Mouse (Mus musculus) NIH3T3 (cell line): ENCODE data around the gene Gpr33.

Source experiments
- DNase-seq: peaks from one replicate; pipeline ENCODE4 v3.0.0-alpha.2; 2012; ENCODE audit warnings: low read depth

Gene Gpr33

DNA sequence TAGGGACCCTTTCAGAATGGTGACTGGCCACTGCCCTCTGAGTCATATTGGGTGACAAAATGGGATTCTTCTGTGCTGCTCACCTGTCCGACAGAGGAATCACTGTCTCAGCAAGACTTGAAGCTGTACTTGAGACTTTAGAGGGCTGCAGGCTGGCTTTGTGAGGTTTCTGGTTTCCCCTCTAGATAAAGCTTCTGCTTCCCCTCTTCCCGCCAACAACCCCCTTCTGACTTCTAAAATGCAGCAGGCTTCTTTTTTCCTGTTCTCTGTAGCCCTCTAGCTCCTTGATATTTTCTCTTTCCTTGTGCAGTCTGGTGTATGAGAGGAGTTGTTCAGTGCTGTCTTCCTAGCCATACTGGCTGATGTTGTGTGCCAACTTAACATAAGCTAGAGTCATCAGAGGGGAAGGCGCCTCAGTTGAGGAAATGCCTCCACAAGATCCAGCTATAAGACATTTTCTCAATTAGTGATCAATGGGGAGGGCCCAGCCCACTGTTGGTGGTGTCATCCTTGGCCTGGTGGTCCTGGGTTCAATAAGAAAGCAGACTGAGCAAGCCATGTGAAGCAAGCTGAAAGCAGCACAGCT lies 42.6 kb downstream of the Gpr33 start:
- DNase-seq: no peak

GRCm38 (mm10) chr12:51983625-51984024 lies 44.2 kb downstream of the Gpr33 start:
- no peak for DNase-seq

DNA sequence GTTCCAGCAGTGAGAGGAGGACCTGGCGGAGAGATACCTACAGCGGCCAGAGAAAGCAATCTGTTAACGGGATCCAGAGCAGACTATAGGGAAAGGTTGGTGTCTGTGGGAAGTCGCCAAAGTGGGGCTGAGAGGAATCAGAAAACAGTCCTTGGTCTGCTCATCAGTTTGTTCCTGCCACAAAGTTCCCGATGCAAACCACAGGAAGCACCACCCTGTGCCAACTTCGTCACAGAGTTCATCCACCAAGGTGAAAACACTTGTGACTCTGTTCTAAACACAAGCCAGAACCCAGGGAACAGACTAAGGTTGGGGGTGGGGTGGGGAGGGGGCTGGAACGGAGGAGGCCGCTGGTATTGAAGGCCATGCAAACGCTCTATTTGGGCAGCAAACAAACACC lies 51.3 kb downstream of the Gpr33 start:
- no peak for DNase-seq

DNA sequence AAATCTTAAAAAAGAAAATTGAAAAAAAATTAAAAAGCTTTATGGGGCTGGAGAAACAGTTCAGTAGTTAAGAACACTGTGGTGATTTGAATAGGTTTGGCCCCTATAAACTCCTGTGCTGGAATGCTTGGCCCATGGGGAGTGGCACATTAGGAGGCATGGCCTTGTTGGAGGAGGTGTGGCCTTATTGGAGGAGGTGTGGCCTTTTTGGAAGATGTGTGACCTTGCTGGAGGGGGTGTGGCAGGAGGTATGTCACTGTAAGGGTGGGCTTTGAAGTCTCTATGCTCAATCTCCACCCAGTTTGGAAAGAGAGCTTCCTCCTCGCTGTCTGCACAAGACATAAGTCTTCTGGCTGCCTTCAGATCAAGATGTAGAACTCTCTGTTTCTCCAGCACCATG lies 53.5 kb downstream of the Gpr33 start:
- no peak for DNase-seq
